Mouse (Mus musculus): Measurements from ENCODE around the gene Skap1. TPM values are rescaled to one million over a fixed set of nuclear protein-coding genes. Genes with fewer than 3 reads are reported as not detected.
"Not testable (repeated sequence)": the region's sequence is repeated elsewhere in the genome, so short reads cannot be mapped to it uniquely, and the experiment has no call there.

The Skap1 gene
- total and polyA plus RNA-seq, 3 experiments = not detected

GRCm38 (mm10) chr11:96713210-96714005, 249.0 kb downstream of the Skap1 start:
- no peak for DNase-seq (ENCODE audit: low read depth, low spot score)
- Histone ChIP-seq H3K9me3 (replicated peaks; ENCODE audit: insufficient read depth, low read length) (no peaks in the 10 kb centered on the region), H3K79me2 (ENCODE audit: control insufficient read depth, insufficient read depth, low read length, poor library complexity) (no peaks in the 10 kb centered on the region), H3K4me1 (ENCODE audit: control insufficient read depth in 1 of 2, insufficient read depth in 2 of 2, low read length in 2 of 2) (no peaks in the 10 kb centered on the region), H3K9ac (ENCODE audit: control insufficient read depth, low read depth, low read length, poor library complexity, severe bottlenecking) (no peak overlapping the region), H3K36me3 (ENCODE audit: control insufficient read depth in 1 of 2, insufficient read depth in 2 of 2, low read length in 2 of 2) (no peaks in the 10 kb centered on the region), H3K4me3 (ENCODE audit: control insufficient read depth in 1 of 2, insufficient read depth in 1 of 2, low read depth in 2 of 2, low read length in 2 of 2) (no peak overlapping the region), H3K27ac (ENCODE audit: control insufficient read depth, low read depth, low read length) (no peak overlapping the region), H3K27me3 (ENCODE audit: control insufficient read depth in 1 of 2, insufficient read depth in 2 of 2, low read length in 2 of 2) (peaks cover 6 to 14% of the 10 kb centered on the region in 2 experiments)
- no peak for TF ChIP-seq POLR2A (IDR thresholded peaks at IDR 0.05; ENCODE audit: control insufficient read depth in 1 of 2, insufficient read depth in 1 of 2, low read depth in 1 of 2, low read length in 2 of 2, poor library complexity in 1 of 2)
- no peak for TF ChIP-seq BHLHE40 (IDR thresholded peaks at IDR 0.05; ENCODE audit: borderline replicate concordance, low read depth, low read length)
- no peak for TF ChIP-seq KAT2A (conservative IDR thresholded peaks at IDR 0.05; ENCODE audit: low read depth, low read length)
- TF ChIP-seq ZMIZ1 (IDR thresholded peaks at IDR 0.05; ENCODE audit: low read depth, low read length) = no peak
- no peak for TF ChIP-seq UBTF (IDR thresholded peaks at IDR 0.05; ENCODE audit: borderline replicate concordance, insufficient read depth, low read depth, low read length)
- no peak for TF ChIP-seq MXI1 (IDR thresholded peaks at IDR 0.05; ENCODE audit: low read depth, low read length)
- no peak for TF ChIP-seq USF1 (IDR thresholded peaks at IDR 0.05; ENCODE audit: low read depth, low read length)
- TF ChIP-seq POLR2AphosphoS2 (IDR thresholded peaks at IDR 0.05; ENCODE audit: low read length) = no peak
- no peak for TF ChIP-seq ELF1 (IDR thresholded peaks at IDR 0.05; ENCODE audit: low read depth, low read length)

GRCm38 (mm10) chr11:96714011-96714410, 249.6 kb downstream of the Skap1 start:
- Histone ChIP-seq H3K27me3 (ENCODE audit: control insufficient read depth in 1 of 2, insufficient read depth in 2 of 2, low read length in 2 of 2) (peaks cover 9 to 13% of the 10 kb centered on the region in 2 experiments), H3K9me3 (replicated peaks; ENCODE audit: insufficient read depth, low read length) (no peaks in the 10 kb centered on the region), H3K9ac (ENCODE audit: control insufficient read depth, low read depth, low read length, poor library complexity, severe bottlenecking) (no peak overlapping the region), H3K36me3 (ENCODE audit: control insufficient read depth in 1 of 2, insufficient read depth in 2 of 2, low read length in 2 of 2) (no peaks in the 10 kb centered on the region), H3K79me2 (ENCODE audit: control insufficient read depth, insufficient read depth, low read length, poor library complexity) (no peaks in the 10 kb centered on the region), H3K4me3 (ENCODE audit: control insufficient read depth in 1 of 2, insufficient read depth in 1 of 2, low read depth in 2 of 2, low read length in 2 of 2) (no peak overlapping the region), H3K4me1 (ENCODE audit: control insufficient read depth in 1 of 2, insufficient read depth in 2 of 2, low read length in 2 of 2) (no peaks in the 10 kb centered on the region), H3K27ac (ENCODE audit: control insufficient read depth, low read depth, low read length) (no peak overlapping the region)
- no peak for TF ChIP-seq E2F4 (IDR thresholded peaks at IDR 0.05; ENCODE audit: borderline replicate concordance, low read depth, low read length)
- no peak for TF ChIP-seq GABPA (IDR thresholded peaks at IDR 0.05; ENCODE audit: low read depth, low read length)
- TF ChIP-seq POLR2AphosphoS5 (IDR thresholded peaks at IDR 0.05; ENCODE audit: borderline replicate concordance, low read depth, low read length) = no peak
- TF ChIP-seq MAFK (IDR thresholded peaks at IDR 0.05; ENCODE audit: borderline replicate concordance, low read depth, low read length) = no peak
- TF ChIP-seq MAZ (IDR thresholded peaks at IDR 0.05; ENCODE audit: low read depth, low read length) = no peak
- TF ChIP-seq RCOR1 (IDR thresholded peaks at IDR 0.05; ENCODE audit: low read depth, low read length) = no peak
- TF ChIP-seq CHD2 (IDR thresholded peaks at IDR 0.05; ENCODE audit: low read length) = no peak
- no peak for TF ChIP-seq GATA1 (IDR thresholded peaks at IDR 0.05; ENCODE audit: low read depth, low read length)
- DNase-seq (ENCODE audit: low read depth, low spot score) = no peak

GRCm38 (mm10) chr11:96715168-96715567, 250.8 kb downstream of the Skap1 start:
- H3K79me2 ChIP-seq (ENCODE audit: control insufficient read depth, insufficient read depth, low read length, poor library complexity); H3K9me3 ChIP-seq (replicated peaks; ENCODE audit: insufficient read depth, low read length); DNase-seq (ENCODE audit: low read depth, low spot score); H3K27ac ChIP-seq (ENCODE audit: control insufficient read depth, low read depth, low read length); H3K9ac ChIP-seq (ENCODE audit: control insufficient read depth, low read depth, low read length, poor library complexity, severe bottlenecking); H3K36me3 ChIP-seq (ENCODE audit: control insufficient read depth in 1 of 2, insufficient read depth in 2 of 2, low read length in 2 of 2); H3K4me3 ChIP-seq (ENCODE audit: control insufficient read depth in 1 of 2, insufficient read depth in 1 of 2, low read depth in 2 of 2, low read length in 2 of 2); H3K4me1 ChIP-seq (ENCODE audit: control insufficient read depth in 1 of 2, insufficient read depth in 2 of 2, low read length in 2 of 2): not testable (repeated sequence)
- H3K27me3 ChIP-seq (ENCODE audit: control insufficient read depth in 1 of 2, insufficient read depth in 2 of 2, low read length in 2 of 2) = peaks cover 14 to 16% of the 10 kb centered on the region in 2 experiments
